Mouse (Mus musculus): ENCODE data around the gene Rad9b. TPM values are rescaled to one million over a fixed set of nuclear protein-coding genes. Genes with fewer than 3 reads are reported as not detected.

Gene Rad9b
- polyA plus RNA-seq, 1 experiment from 2014 or later = 10.2 TPM

- Histone ChIP-seq H3K36me3 (ENCODE audit: control insufficient read depth, insufficient read depth, low read length) (0 out of 2 replicates have a peak, but pooled peaks cover 3% of the 10 kb centered on the region), H3K4me3 (ENCODE audit: low read length) (no peak overlapping the region), H3K9ac (ENCODE audit: low read length) (no peak overlapping the region), H3K9me3 (ENCODE audit: control insufficient read depth, low read length) (no peaks in the 10 kb centered on the region), H3K27me3 (ENCODE audit: control insufficient read depth, insufficient read depth, low read depth, low read length) (no peaks in the 10 kb centered on the region), H3K4me1 (replicated peaks; ENCODE audit: control insufficient read depth, insufficient read depth, low read length) (peaks cover 13% of the 10 kb centered on the region), H3K27ac (ENCODE audit: low read length) (no peak overlapping the region), H3K4me2 (ENCODE audit: low read depth, low read length) (no peak overlapping the region)
- WGBS = 80% methylated on average over 8 of the region's 8 CpGs
- no peak for ATAC-seq (ENCODE audit: low read depth)
Measured at GRCm38 (mm10) chr5:122310699-122311098, 43.3 kb downstream of the Rad9b start.

GRCm38 (mm10) chr5:122306536-122306935, 47.5 kb downstream of the Rad9b start:
- ATAC-seq (ENCODE audit: low read depth) = no peak
- no peaks in the 10 kb centered on the region for H3K9me3 ChIP-seq (ENCODE audit: control insufficient read depth, low read length)
- H3K36me3 ChIP-seq (ENCODE audit: control insufficient read depth, insufficient read depth, low read length) = no peaks in the 10 kb centered on the region
- no peak overlapping the region for H3K9ac ChIP-seq (ENCODE audit: low read length)
- no peak overlapping the region for H3K4me3 ChIP-seq (ENCODE audit: low read length)
- H3K4me2 ChIP-seq (ENCODE audit: low read depth, low read length) = no peak overlapping the region
- WGBS = 86% methylated on average over 3 of the region's 3 CpGs
- H3K4me1 ChIP-seq (replicated peaks; ENCODE audit: control insufficient read depth, insufficient read depth, low read length) = peaks cover 17% of the 10 kb centered on the region
- no peak overlapping the region for H3K27ac ChIP-seq (ENCODE audit: low read length)
- H3K27me3 ChIP-seq (ENCODE audit: control insufficient read depth, insufficient read depth, low read depth, low read length) = no peaks in the 10 kb centered on the region

- Histone ChIP-seq H3K9me3 (ENCODE audit: control insufficient read depth, low read length) (no peaks in the 10 kb centered on the region), H3K27ac (ENCODE audit: low read length) (no peak overlapping the region), H3K4me1 (replicated peaks; ENCODE audit: control insufficient read depth, insufficient read depth, low read length) (peaks cover 17% of the 10 kb centered on the region), H3K36me3 (ENCODE audit: control insufficient read depth, insufficient read depth, low read length) (no peaks in the 10 kb centered on the region), H3K4me2 (ENCODE audit: low read depth, low read length) (no peak overlapping the region), H3K27me3 (ENCODE audit: control insufficient read depth, insufficient read depth, low read depth, low read length) (no peaks in the 10 kb centered on the region), H3K9ac (ENCODE audit: low read length) (no peak overlapping the region), H3K4me3 (ENCODE audit: low read length) (no peak overlapping the region)
- no peak for ATAC-seq (ENCODE audit: low read depth)
- 91% methylated on average over 7 of the region's 7 CpGs for WGBS
Measured at GRCm38 (mm10) chr5:122305472-122305871, 48.6 kb downstream of the Rad9b start.

- ATAC-seq (ENCODE audit: low read depth) = peak; percentile 57; the same call in 1 of the 2 replicates
- WGBS = 60% methylated on average over 6 of the region's 6 CpGs
- H3K4me1 ChIP-seq (replicated peaks; ENCODE audit: control insufficient read depth, insufficient read depth, low read length) = peaks cover 17% of the 10 kb centered on the region
- H3K4me2 ChIP-seq (ENCODE audit: low read depth, low read length) = no peak overlapping the region
- no peaks in the 10 kb centered on the region for H3K9me3 ChIP-seq (ENCODE audit: control insufficient read depth, low read length)
- no peak overlapping the region for H3K9ac ChIP-seq (ENCODE audit: low read length)
- H3K27ac ChIP-seq (ENCODE audit: low read length) = no peak overlapping the region
- no peaks in the 10 kb centered on the region for H3K36me3 ChIP-seq (ENCODE audit: control insufficient read depth, insufficient read depth, low read length)
- no peak overlapping the region for H3K4me3 ChIP-seq (ENCODE audit: low read length)
- no peaks in the 10 kb centered on the region for H3K27me3 ChIP-seq (ENCODE audit: control insufficient read depth, insufficient read depth, low read depth, low read length)
Measured at GRCm38 (mm10) chr5:122304541-122304940, 49.5 kb downstream of the Rad9b start.

GRCm38 (mm10) chr5:122303937-122304336, 50.1 kb downstream of the Rad9b start:
- no peak overlapping the region for H3K9ac ChIP-seq (ENCODE audit: low read length)

GRCm38 (mm10) chr5:122302810-122303745, 51.0 kb downstream of the Rad9b start:
- no peak overlapping the region for H3K27ac ChIP-seq (ENCODE audit: low read length)
- peak; percentile 36; the same call in 1 of the 2 replicates for ATAC-seq (ENCODE audit: low read depth)

More at GRCm38 (mm10) chr5:122303937-122304336, 50.1 kb downstream of the Rad9b start:
- Histone ChIP-seq H3K27me3 (ENCODE audit: control insufficient read depth, insufficient read depth, low read depth, low read length) (no peaks in the 10 kb centered on the region), H3K4me2 (ENCODE audit: low read depth, low read length) (no peak overlapping the region), H3K4me1 (replicated peaks; ENCODE audit: control insufficient read depth, insufficient read depth, low read length) (peaks cover 17% of the 10 kb centered on the region), H3K4me3 (ENCODE audit: low read length) (no peak overlapping the region), H3K36me3 (ENCODE audit: control insufficient read depth, insufficient read depth, low read length) (no peaks in the 10 kb centered on the region), H3K9me3 (ENCODE audit: control insufficient read depth, low read length) (no peaks in the 10 kb centered on the region), H3K27ac (ENCODE audit: low read length) (no peak overlapping the region)
- WGBS = 71% methylated on average over 7 of the region's 7 CpGs
- no peak for ATAC-seq (ENCODE audit: low read depth)

GRCm38 (mm10) chr5:122300071-122300518, 53.9 kb downstream of the Rad9b start:
- no peak overlapping the region for H3K4me3 ChIP-seq (ENCODE audit: low read length)
- H3K9ac ChIP-seq (ENCODE audit: low read length) = no peak overlapping the region
- H3K9me3 ChIP-seq (ENCODE audit: control insufficient read depth, low read length) = no peaks in the 10 kb centered on the region
- ATAC-seq (ENCODE audit: low read depth) = no peak
- H3K27ac ChIP-seq (ENCODE audit: low read length) = no peak overlapping the region
- H3K27me3 ChIP-seq (ENCODE audit: control insufficient read depth, insufficient read depth, low read depth, low read length) = no peaks in the 10 kb centered on the region
- WGBS = 88% methylated on average over 6 of the region's 6 CpGs
- H3K4me2 ChIP-seq (ENCODE audit: low read depth, low read length) = no peak overlapping the region
- no peaks in the 10 kb centered on the region for H3K36me3 ChIP-seq (ENCODE audit: control insufficient read depth, insufficient read depth, low read length)
- peaks cover 23% of the 10 kb centered on the region for H3K4me1 ChIP-seq (replicated peaks; ENCODE audit: control insufficient read depth, insufficient read depth, low read length)

More at GRCm38 (mm10) chr5:122302810-122303745, 51.0 kb downstream of the Rad9b start:
- H3K36me3 ChIP-seq (ENCODE audit: control insufficient read depth, insufficient read depth, low read length) = no peaks in the 10 kb centered on the region
- H3K4me2 ChIP-seq (ENCODE audit: low read depth, low read length) = no peak overlapping the region
- H3K9ac ChIP-seq (ENCODE audit: low read length) = no peak overlapping the region
- H3K9me3 ChIP-seq (ENCODE audit: control insufficient read depth, low read length) = no peaks in the 10 kb centered on the region
- H3K4me1 ChIP-seq (replicated peaks; ENCODE audit: control insufficient read depth, insufficient read depth, low read length) = peaks cover 17% of the 10 kb centered on the region
- H3K4me3 ChIP-seq (ENCODE audit: low read length) = no peak overlapping the region
- no peaks in the 10 kb centered on the region for H3K27me3 ChIP-seq (ENCODE audit: control insufficient read depth, insufficient read depth, low read depth, low read length)
- WGBS = 61% methylated on average over 17 of the region's 17 CpGs

- 55% methylated on average over 14 of the region's 14 CpGs for WGBS
- Histone ChIP-seq H3K9ac (ENCODE audit: low read length) (no peak overlapping the region), H3K4me3 (ENCODE audit: low read length) (no peak overlapping the region), H3K27ac (ENCODE audit: low read length) (no peak overlapping the region), H3K4me2 (ENCODE audit: low read depth, low read length) (no peak overlapping the region), H3K36me3 (ENCODE audit: control insufficient read depth, insufficient read depth, low read length) (no peaks in the 10 kb centered on the region), H3K9me3 (ENCODE audit: control insufficient read depth, low read length) (no peaks in the 10 kb centered on the region), H3K27me3 (ENCODE audit: control insufficient read depth, insufficient read depth, low read depth, low read length) (no peaks in the 10 kb centered on the region), H3K4me1 (replicated peaks; ENCODE audit: control insufficient read depth, insufficient read depth, low read length) (peaks cover 33% of the 10 kb centered on the region)
- ATAC-seq (ENCODE audit: low read depth) = peak; percentile 72
Measured at GRCm38 (mm10) chr5:122295113-122295935, 58.7 kb downstream of the Rad9b start.
